Mouse (Mus musculus) left cerebral cortex, adult 18-20 months (tissue): ENCODE results near the gene Cux2. TPM values are rescaled to one million over a fixed set of nuclear protein-coding genes. Genes with fewer than 3 reads are reported as not detected.

ENCODE experiments used
- microRNA-seq, 2 experiments: library from miRNA; unstranded; fragments of <30 nt; microRNA quantifications; one replicate each; pipeline ENCODE4 v1.2.0; 2021
- total RNA-seq, 2 experiments: library from RNA; stranded (reverse); gene quantifications; 2 replicates each; pipeline ENCODE4 v1.2.3; 2021

The Cux2 gene
- total RNA-seq, 2 experiments from 2014 or later, result 192 to 210 TPM

Small RNA genes lying within 50 kb of the gene (microRNA-seq; reads per million reads assigned to microRNA genes)
- gene Mir7031, result 11.2 reads per million in 2 experiments

Other genes starting within 250 kb of the Cux2 start
- 10 to 100 TPM; 24.3 to 26.4 TPM for gene Sh2b3, start 212.5 kb downstream of the Cux2 start, total RNA-seq
- gene Pheta1, start 201.1 kb downstream of the Cux2 start, total RNA-seq, result 10 to 100 TPM in 1 of 2 experiments, 1 to 10 TPM in 1; 9.8 to 10.1 TPM
- 1 to 10 TPM; 1.3 to 2.0 TPM for gene Myl2, start 50.8 kb upstream of the Cux2 start, total RNA-seq
- under 1 TPM; 0.82 to 0.84 TPM for gene Ccdc63, start 90.7 kb upstream of the Cux2 start, total RNA-seq
- gene Ppp1cc, start 108.2 kb upstream of the Cux2 start, total RNA-seq, result 100 to 1,000 TPM; 190 to 202 TPM
- 1 to 10 TPM; 2.6 to 4.3 TPM for gene Hvcn1, start 156.7 kb upstream of the Cux2 start, total RNA-seq
- gene Tctn1, start 214.4 kb upstream of the Cux2 start, total RNA-seq, result 10 to 100 TPM; 10.3 to 14.6 TPM
- 10 to 100 TPM; 42.0 to 50.5 TPM for gene Pptc7, start 234.3 kb upstream of the Cux2 start, total RNA-seq